Mouse (Mus musculus) cerebellum, adult 2 months (tissue): ENCODE data around the gene Larp1b. TPM values are rescaled to one million over a fixed set of nuclear protein-coding genes. Genes with fewer than 3 reads are reported as not detected.

ENCODE experiments used
- DNase-seq, 2 experiments: peaks; one replicate each; pipeline ENCODE4 v3.0.0; 2021
- H3K27ac ChIP-seq: fragments of 200-500 bp; 2 replicates; pipeline ENCODE4 v1.5.1; 2012; ENCODE audit warnings: low read length, control low read depth, inconsistent platforms; ENCODE audit not compliant: insufficient read depth
- H3K27me3 ChIP-seq: fragments of 200-500 bp; 2 replicates; pipeline ENCODE4 v1.6.1; 2012; ENCODE audit warnings: inconsistent platforms, mild to moderate bottlenecking, low read length, moderate library complexity; ENCODE audit not compliant: control insufficient read depth, insufficient read depth
- H3K4me1 ChIP-seq: fragments of 200-500 bp; 2 replicates; pipeline ENCODE4 v1.6.1; 2011; ENCODE audit warnings: low read length; ENCODE audit not compliant: control insufficient read depth, insufficient read depth
- H3K4me3 ChIP-seq: fragments of 200-500 bp; replicated peaks from 2 replicates; pipeline ENCODE3; 2011; ENCODE audit warnings: mild to moderate bottlenecking, low read depth, low read length, control low read depth; ENCODE audit not compliant: insufficient read depth
- CTCF ChIP-seq: fragments of 200-500 bp; IDR thresholded peaks from 2 replicates; pipeline ENCODE4 v1.5.1; 2011; ENCODE audit warnings: low read depth, mild to moderate bottlenecking, control low read depth, low read length, moderate library complexity, borderline replicate concordance; ENCODE audit not compliant: insufficient read depth
- POLR2A ChIP-seq: fragments of 200-500 bp; IDR thresholded peaks from 2 replicates; pipeline ENCODE4 v1.6.1; 2011; ENCODE audit warnings: low read length, control low read depth, borderline replicate concordance; ENCODE audit not compliant: insufficient read depth
- WGBS: fragments of 180-500 bp; shearing (Covaris S2); methylation state at CpG from one replicate; pipeline ENCODE4 v1.1.7; 2018; 5-methylcytosine and 5-hydroxymethylcytosine counted together
- polyA plus RNA-seq: library from polyadenylated mRNA; depleted of rRNA; stranded (reverse); fragments of >200 nt; gene quantifications from 2 replicates; pipeline ENCODE4 v1.2.3, GENCODE M21; 2012

The Larp1b gene
- polyA plus RNA-seq, 1 experiment = 20.4 TPM

DNA sequence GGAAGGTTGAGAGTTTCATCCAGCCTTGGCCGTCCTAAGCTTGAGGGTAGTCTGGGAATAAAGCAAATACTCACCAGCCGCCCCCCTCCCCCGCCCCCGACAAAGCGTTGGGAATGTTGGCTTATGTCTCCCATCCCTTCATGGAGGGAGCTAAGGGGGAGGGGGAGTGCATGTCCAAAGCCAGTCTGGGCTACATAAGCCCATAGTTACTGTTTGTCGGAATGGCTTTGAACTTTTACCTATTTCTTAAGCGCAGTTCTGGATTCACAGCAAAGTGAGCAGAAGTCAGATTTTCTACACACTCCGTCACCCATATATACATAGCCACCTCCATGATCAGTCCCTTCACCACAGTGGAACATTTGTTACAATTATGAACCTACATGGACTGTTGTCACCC, 59.7 kb downstream of the Larp1b start:
- no peak for DNase-seq
- H3K4me3 ChIP-seq = no peak overlapping the region
- H3K27me3 ChIP-seq = no peaks in the 10 kb centered on the region
- H3K4me1 ChIP-seq = no peaks in the 10 kb centered on the region
- 78% methylated on average over 8 of the region's 8 CpGs for WGBS
- TF ChIP-seq POLR2A (no peak), CTCF (no peak)
- H3K27ac ChIP-seq = no peak overlapping the region

- no peak overlapping the region for H3K27ac ChIP-seq
- 78% methylated on average over 3 of the region's 3 CpGs for WGBS
- TF ChIP-seq POLR2A = no peak
- no peak for TF ChIP-seq CTCF
- DNase-seq = no peak
- H3K4me1 ChIP-seq = no peaks in the 10 kb centered on the region
- no peak overlapping the region for H3K4me3 ChIP-seq
- no peaks in the 10 kb centered on the region for H3K27me3 ChIP-seq
Observed at GRCm38 (mm10) chr3:41009990-41010389, 60.4 kb downstream of the Larp1b start.

GRCm38 (mm10) chr3:41010701-41011100, 61.1 kb downstream of the Larp1b start:
- 79% methylated on average over 6 of the region's 6 CpGs for WGBS
- TF ChIP-seq POLR2A (no peak), CTCF (no peak)

DNA sequence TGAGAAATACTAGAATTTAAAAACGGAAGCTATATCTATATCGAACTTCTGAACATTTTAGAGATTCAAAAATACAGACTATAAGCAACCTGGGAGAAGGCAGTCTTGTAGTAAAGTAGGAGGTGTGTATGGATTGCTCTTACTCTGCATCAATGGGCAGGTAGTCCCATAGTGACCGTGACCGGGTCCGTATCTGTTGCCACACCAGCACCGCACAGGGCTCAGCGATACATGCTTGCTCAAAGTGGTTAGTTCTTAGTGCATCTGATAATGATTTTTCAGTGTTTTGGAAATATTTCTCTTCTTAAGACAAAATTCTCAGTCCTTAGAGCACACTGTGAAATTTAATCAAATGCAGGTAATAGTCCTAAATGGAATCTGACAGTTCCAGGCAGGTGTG, 62.8 kb downstream of the Larp1b start:
- no peak overlapping the region for H3K4me3 ChIP-seq
- H3K4me1 ChIP-seq = no peaks in the 10 kb centered on the region
- no peak for DNase-seq
- H3K27me3 ChIP-seq = no peaks in the 10 kb centered on the region
- no peak for TF ChIP-seq CTCF
- TF ChIP-seq POLR2A = no peak
- WGBS = 98% methylated on average over 7 of the region's 7 CpGs
- no peak overlapping the region for H3K27ac ChIP-seq

More at GRCm38 (mm10) chr3:41010701-41011100, 61.1 kb downstream of the Larp1b start:
- no peak for DNase-seq
- H3K27me3 ChIP-seq = no peaks in the 10 kb centered on the region
- H3K4me3 ChIP-seq = no peak overlapping the region
- H3K4me1 ChIP-seq = no peaks in the 10 kb centered on the region
- no peak overlapping the region for H3K27ac ChIP-seq

GRCm38 (mm10) chr3:41014946-41015345, 65.3 kb downstream of the Larp1b start:
- Histone ChIP-seq H3K4me3 (no peak overlapping the region), H3K4me1 (no peaks in the 10 kb centered on the region), H3K27me3 (no peaks in the 10 kb centered on the region), H3K27ac (no peak overlapping the region)
- TF ChIP-seq POLR2A = no peak
- TF ChIP-seq CTCF = no peak
- no peak for DNase-seq
- WGBS = 75% methylated on average over 6 of the region's 6 CpGs

GRCm38 (mm10) chr3:41018022-41018608, 68.5 kb downstream of the Larp1b start:
- Histone ChIP-seq H3K4me3 (no peak overlapping the region), H3K4me1 (peaks cover 4% of the 10 kb centered on the region; the same call in 1 of the 2 replicates), H3K27ac (no peak overlapping the region), H3K27me3 (no peaks in the 10 kb centered on the region)
- no peak for DNase-seq
- TF ChIP-seq CTCF (no peak), POLR2A (no peak)
- 91% methylated on average over 3 of the region's 3 CpGs for WGBS

DNA sequence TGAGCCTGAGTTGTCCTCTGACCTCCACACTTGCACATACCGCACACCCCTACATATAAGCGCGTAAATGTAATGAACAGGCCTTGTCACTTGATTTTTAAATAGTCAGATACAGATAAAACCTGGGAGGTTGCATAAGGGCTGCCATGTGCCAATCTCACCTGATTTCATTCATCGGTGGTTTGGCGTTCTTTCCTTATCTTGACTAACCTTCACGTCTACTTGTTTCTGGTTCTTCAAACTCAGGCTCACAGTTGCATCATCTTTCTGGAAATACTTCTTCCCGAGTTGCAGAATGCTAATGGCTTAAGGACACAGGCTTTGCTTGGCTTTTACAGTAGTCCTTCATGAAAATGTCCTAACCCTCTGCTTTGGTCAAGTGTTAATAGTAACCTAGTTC, 71.1 kb downstream of the Larp1b start:
- H3K27ac ChIP-seq = no peak overlapping the region
- H3K4me3 ChIP-seq = no peak overlapping the region
- no peak for DNase-seq
- no peaks in the 10 kb centered on the region for H3K27me3 ChIP-seq
- TF ChIP-seq CTCF (no peak), POLR2A (no peak)
- H3K4me1 ChIP-seq = peaks cover 4% of the 10 kb centered on the region; the same call in 1 of the 2 replicates
- WGBS = 94% methylated on average over 7 of the region's 7 CpGs

DNA sequence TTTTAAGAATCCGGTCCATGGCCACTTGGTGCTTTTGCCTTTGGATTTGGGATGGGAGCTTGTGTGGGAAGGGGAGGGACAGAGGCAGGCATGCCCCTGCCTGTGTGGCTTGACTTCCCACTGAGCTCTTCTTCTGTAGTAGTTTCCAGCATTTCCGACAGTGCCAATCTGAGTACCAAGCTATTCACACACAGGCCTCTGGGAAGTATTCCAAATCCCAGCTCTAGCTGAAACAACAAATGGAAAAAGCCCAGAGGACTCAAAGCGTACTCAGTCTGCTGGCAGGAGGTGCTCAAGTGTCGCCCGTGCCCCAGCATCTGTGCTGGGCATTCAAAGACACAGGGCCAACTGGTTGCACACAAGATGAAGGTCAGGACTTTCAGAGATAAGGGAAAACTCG, 72.4 kb downstream of the Larp1b start:
- no peak for TF ChIP-seq CTCF
- no peak for TF ChIP-seq POLR2A
- Histone ChIP-seq H3K27ac (no peak overlapping the region), H3K27me3 (no peaks in the 10 kb centered on the region), H3K4me3 (no peak overlapping the region), H3K4me1 (peaks cover 4% of the 10 kb centered on the region; the same call in 1 of the 2 replicates)
- peak; percentile 40 to 81 for DNase-seq
- 4% methylated on average over 6 of the region's 6 CpGs for WGBS

GRCm38 (mm10) chr3:41030705-41031104, 81.1 kb downstream of the Larp1b start:
- WGBS = 93% methylated on average over 1 of the region's 1 CpGs
- Histone ChIP-seq H3K27ac (no peak overlapping the region), H3K4me3 (no peak overlapping the region), H3K27me3 (no peaks in the 10 kb centered on the region), H3K4me1 (no peaks in the 10 kb centered on the region)
- no peak for DNase-seq
- TF ChIP-seq CTCF (no peak), POLR2A (no peak)
